8 mouse cellular contexts compared by ENCODE assay signal in genomic region chr15:80797757-80798156, GRCm38 (mm10).
DNase-seq lines count a peak whose midpoint lies in the region; ATAC-seq and TF ChIP-seq lines count a peak whose summit lies in the region.

No protein-coding gene starts in this region.

- peak overlapping the region; percentile 73 for H3K9ac ChIP-seq in heart, embryonic 14.5 days (ENCODE audit: low read length)

- no peaks in the 10 kb centered on the region for H3K27me3 ChIP-seq in heart, embryonic 14.5 days (ENCODE audit: control insufficient read depth, insufficient read depth, low read length)
- no peaks in the 10 kb centered on the region for H3K27me3 ChIP-seq in spleen, adult 2 months (ENCODE audit: control insufficient read depth, insufficient read depth, low read length)

- H3K4me2 ChIP-seq in heart, embryonic 14.5 days (ENCODE audit: low read length): peak overlapping the region; percentile 77

- H3K27ac ChIP-seq in heart, embryonic 14.5 days (replicated peaks in 1 of 2; ENCODE audit: control insufficient read depth in 1 of 2, insufficient read depth in 1 of 2, low read depth in 2 of 2, low read length in 2 of 2): peak overlapping the region; percentile 81 to 93
- peak overlapping the region; percentile 90 for H3K27ac ChIP-seq in spleen, adult 2 months (ENCODE audit: insufficient read depth, low read length)

- WGBS in heart, embryonic 14.5 days: under 1% methylated on average over 6 of the region's 6 CpGs
- WGBS in spleen, adult 2 months: under 1% methylated on average over 6 of the region's 6 CpGs

- peak overlapping the region; percentile 40 to 69 for H3K4me3 ChIP-seq in heart, embryonic 14.5 days (ENCODE audit: control insufficient read depth in 1 of 2, insufficient read depth in 1 of 2, low read depth in 1 of 2, low read length in 2 of 2)
- peak overlapping the region; percentile 54 for H3K4me3 ChIP-seq in spleen, adult 2 months (ENCODE audit: extremely low read depth, insufficient read depth, insufficient read length)

- peak; percentile 62 for ATAC-seq in heart, embryonic 14.5 days (ENCODE audit: insufficient number of reproducible peaks, insufficient read depth, low FRiP score, low read depth)
- ATAC-seq in megakaryocyte progenitor cell, adult 5-6 weeks (replicated peaks; ENCODE audit: poor library complexity): peak; percentile 24

- TF ChIP-seq CTCF in spleen, adult 2 months (IDR thresholded peaks at IDR 0.05; ENCODE audit: extremely low read depth, insufficient read depth, insufficient read length, insufficient replicate concordance): no peak

- H3K36me3 ChIP-seq in heart, embryonic 14.5 days (ENCODE audit: control insufficient read depth, insufficient read depth, low read length): no peaks in the 10 kb centered on the region
- no peaks in the 10 kb centered on the region for H3K36me3 ChIP-seq in spleen, adult 2 months (ENCODE audit: control insufficient read depth, insufficient read depth, low read length)

- TF ChIP-seq POLR2A in spleen, adult 2 months (IDR thresholded peaks at IDR 0.05; ENCODE audit: low read depth, low read length): no peak

- peak; percentile 24 to 29 for DNase-seq in frontal cortex, postnatal 36 days (ENCODE audit: low spot score in 2 of 2)
- DNase-seq in frontal cortex, postnatal 14 days (ENCODE audit: low spot score in 2 of 2): no peak
- peak; percentile 42 for DNase-seq in adipocyte (ENCODE audit: low spot score)
- peak; percentile 72 for DNase-seq in embryo, embryonic 10.5 days (ENCODE audit: low spot score)
- DNase-seq in kidney, postnatal 4 days: peak; percentile 16 to 47
- peak in 1 of 2 experiments; percentile 26 for DNase-seq in spleen, adult 2 months (ENCODE audit: low read depth in 1 of 2, low spot score in 2 of 2)

- peaks cover 6 to 30% of the 10 kb centered on the region in 2 experiments for H3K4me1 ChIP-seq in heart, embryonic 14.5 days (ENCODE audit: control insufficient read depth in 2 of 2, insufficient read depth in 2 of 2, low read length in 2 of 2)
- H3K4me1 ChIP-seq in spleen, adult 2 months (ENCODE audit: control insufficient read depth, insufficient read depth, insufficient read length): peaks cover 8% of the 10 kb centered on the region

- H3K9me3 ChIP-seq in heart, embryonic 14.5 days (ENCODE audit: control insufficient read depth, low read length): no peaks in the 10 kb centered on the region

Comparison
In these comparisons a context has a peak if more than half of its experiments do, and no peak if none do; other contexts are left out.
1. DNase-seq: peak in frontal cortex, postnatal 36 days (2 of 2), adipocyte (single experiment), embryo, embryonic 10.5 days (single experiment) and kidney, postnatal 4 days (2 of 2); none in frontal cortex, postnatal 14 days (0 of 2).